12 mouse cellular contexts compared by ENCODE assay signal in the genomic region with DNA sequence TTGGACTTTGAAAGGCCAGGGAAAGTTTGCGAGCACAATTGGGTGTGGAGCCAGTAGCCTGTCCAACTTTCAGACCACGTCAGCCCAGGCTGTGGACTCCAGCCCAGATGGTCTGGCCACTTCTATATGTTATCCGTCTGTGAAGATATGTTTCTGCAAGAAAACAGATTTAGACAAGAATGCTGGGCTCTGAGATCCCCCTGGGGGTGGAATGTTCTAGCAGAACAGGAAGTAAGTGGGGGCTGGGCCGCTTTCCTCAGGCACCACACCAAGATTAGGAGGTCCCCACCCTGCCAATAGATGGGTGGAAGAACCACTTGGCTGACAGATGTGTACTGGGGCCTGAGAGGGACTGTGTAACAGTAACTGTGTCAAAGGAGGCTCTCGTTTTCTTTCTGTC. TPM values are rescaled to one million over a fixed set of nuclear protein-coding genes. Genes with fewer than 3 reads are reported as not detected.
DNase-seq lines count a peak whose midpoint lies in the region; ATAC-seq lines count a peak whose summit lies in the region.
"Had no signal": no experiment of that assay in that cellular context is flagged by ENCODE, and none has a peak within 500 bp of the region (broad histone marks: within the 10 kb centered on the region; RNA-seq: fewer than 3 reads in every experiment).

No protein-coding gene starts in this region.

- H3K36me3 ChIP-seq in forebrain, embryonic 10.5 days (replicated peaks), result no peaks in the 10 kb centered on the region
- H3K36me3 ChIP-seq in forebrain, embryonic 16.5 days (ENCODE audit: control insufficient read depth, insufficient read depth), result no peaks in the 10 kb centered on the region
- H3K36me3 ChIP-seq in intestine, embryonic 16.5 days (ENCODE audit: control insufficient read depth, insufficient read depth, low read length), result no peaks in the 10 kb centered on the region
- H3K36me3 ChIP-seq in stomach, embryonic 14.5 days (ENCODE audit: control insufficient read depth, insufficient read depth, low read length), result no peaks in the 10 kb centered on the region
- no peaks in the 10 kb centered on the region for H3K36me3 ChIP-seq in hindbrain, embryonic 16.5 days (ENCODE audit: control insufficient read depth, insufficient read depth, low read length)
- H3K36me3 ChIP-seq: hindbrain, embryonic 15.5 days; liver, embryonic 13.5 days had no signal

- 0 out of 2 replicates have a peak overlapping the region, but pooled peaks have one; percentile 8 for H3K27ac ChIP-seq in forebrain, embryonic 10.5 days
- H3K27ac ChIP-seq in forebrain, embryonic 16.5 days (ENCODE audit: low read length), result no peak overlapping the region
- peak overlapping the region; percentile 78 for H3K27ac ChIP-seq in intestine, embryonic 16.5 days (ENCODE audit: low read length)
- peak overlapping the region; percentile 75; the same call in 1 of the 2 replicates for H3K27ac ChIP-seq in stomach, embryonic 14.5 days (ENCODE audit: low read length)
- H3K27ac ChIP-seq in hindbrain, embryonic 16.5 days (ENCODE audit: low read depth, low read length), result no peak overlapping the region
- H3K27ac ChIP-seq: hindbrain, embryonic 15.5 days; liver, embryonic 13.5 days had no signal

- H3K9ac ChIP-seq in forebrain, embryonic 16.5 days (replicated peaks; ENCODE audit: low read depth, low read length), result no peak overlapping the region
- H3K9ac ChIP-seq in intestine, embryonic 16.5 days (ENCODE audit: low read depth, low read length), result no peak overlapping the region
- no peak overlapping the region for H3K9ac ChIP-seq in stomach, embryonic 14.5 days (replicated peaks; ENCODE audit: low read depth, low read length)
- H3K9ac ChIP-seq in hindbrain, embryonic 16.5 days (ENCODE audit: low read depth, low read length), result no peak overlapping the region
- H3K9ac ChIP-seq: hindbrain, embryonic 15.5 days; liver, embryonic 13.5 days had no signal

- 78% methylated on average over 5 of the region's 5 CpGs for WGBS in forebrain, embryonic 10.5 days
- WGBS in forebrain, embryonic 16.5 days, result 89% methylated on average over 5 of the region's 5 CpGs
- WGBS in intestine, embryonic 16.5 days, result 42% methylated on average over 5 of the region's 5 CpGs
- WGBS in stomach, embryonic 14.5 days, result 40% methylated on average over 5 of the region's 5 CpGs
- WGBS in hindbrain, embryonic 16.5 days, result 85% methylated on average over 5 of the region's 5 CpGs

- ATAC-seq in forebrain, embryonic 16.5 days, result no peak
- ATAC-seq in intestine, embryonic 16.5 days, result peak; percentile 76
- ATAC-seq in stomach, embryonic 14.5 days (ENCODE audit: insufficient number of reproducible peaks, insufficient read depth, low FRiP score, low read depth), result peak; percentile 33; the same call in 1 of the 2 replicates
- ATAC-seq in hindbrain, embryonic 16.5 days, result no peak

- no peak overlapping the region for H3K4me3 ChIP-seq in forebrain, embryonic 10.5 days
- H3K4me3 ChIP-seq in forebrain, embryonic 16.5 days (replicated peaks; ENCODE audit: low read length), result no peak overlapping the region
- H3K4me3 ChIP-seq in intestine, embryonic 16.5 days (ENCODE audit: low read length), result no peak overlapping the region
- H3K4me3 ChIP-seq in stomach, embryonic 14.5 days (ENCODE audit: low read depth, low read length), result no peak overlapping the region
- no peak overlapping the region for H3K4me3 ChIP-seq in hindbrain, embryonic 16.5 days (ENCODE audit: low read length)
- H3K4me3 ChIP-seq: hindbrain, embryonic 15.5 days; liver, embryonic 13.5 days had no signal

- H3K27me3 ChIP-seq in forebrain, embryonic 10.5 days (ENCODE audit: poor library complexity, severe bottlenecking), result no peaks in the 10 kb centered on the region
- no peaks in the 10 kb centered on the region for H3K27me3 ChIP-seq in forebrain, embryonic 16.5 days (replicated peaks; ENCODE audit: control insufficient read depth, insufficient read depth, low read length)
- no peaks in the 10 kb centered on the region for H3K27me3 ChIP-seq in intestine, embryonic 16.5 days (replicated peaks; ENCODE audit: control insufficient read depth, insufficient read depth, low read length)
- H3K27me3 ChIP-seq in stomach, embryonic 14.5 days (ENCODE audit: control insufficient read depth, insufficient read depth, low read length), result no peaks in the 10 kb centered on the region
- H3K27me3 ChIP-seq in hindbrain, embryonic 16.5 days (replicated peaks; ENCODE audit: control insufficient read depth, insufficient read depth, low read length), result no peaks in the 10 kb centered on the region
- H3K27me3 ChIP-seq: hindbrain, embryonic 15.5 days; liver, embryonic 13.5 days had no signal

- H3K4me2 ChIP-seq in forebrain, embryonic 16.5 days (ENCODE audit: low read length), result no peak overlapping the region
- H3K4me2 ChIP-seq in intestine, embryonic 16.5 days (ENCODE audit: low read depth, low read length), result no peak overlapping the region
- H3K4me2 ChIP-seq in stomach, embryonic 14.5 days (replicated peaks; ENCODE audit: low read depth, low read length), result no peak overlapping the region
- no peak overlapping the region for H3K4me2 ChIP-seq in hindbrain, embryonic 16.5 days (ENCODE audit: low read length)
- H3K4me2 ChIP-seq: hindbrain, embryonic 15.5 days; liver, embryonic 13.5 days had no signal

- H3K4me1 ChIP-seq in forebrain, embryonic 10.5 days, result peaks cover 3% of the 10 kb centered on the region; the same call in 1 of the 2 replicates
- no peaks in the 10 kb centered on the region for H3K4me1 ChIP-seq in forebrain, embryonic 16.5 days (replicated peaks; ENCODE audit: control insufficient read depth, insufficient read depth, low read length)
- H3K4me1 ChIP-seq in intestine, embryonic 16.5 days (ENCODE audit: control insufficient read depth, insufficient read depth, low read length), result no peaks in the 10 kb centered on the region
- H3K4me1 ChIP-seq in stomach, embryonic 14.5 days (ENCODE audit: control insufficient read depth, insufficient read depth, low read length), result 0 out of 2 replicates have a peak, but pooled peaks cover 4% of the 10 kb centered on the region
- H3K4me1 ChIP-seq in hindbrain, embryonic 16.5 days (ENCODE audit: control insufficient read depth, insufficient read depth, low read depth, low read length), result no peaks in the 10 kb centered on the region
- H3K4me1 ChIP-seq: hindbrain, embryonic 15.5 days had no signal

- no peak for DNase-seq in forebrain, embryonic 10.5 days (ENCODE audit: extremely low spot score, low spot score)
- DNase-seq in heart, adult 11 months, result peak; percentile 99
- no peak for DNase-seq in embryo, embryonic 10 days (ENCODE audit: low spot score)
- no peak for DNase-seq in retina, embryonic 14.5 days (ENCODE audit: low spot score)
- DNase-seq: adrenal gland, adult 8-10 months; embryo, embryonic 11 days; liver, embryonic 13.5 days had no signal

- no peaks in the 10 kb centered on the region for H3K9me3 ChIP-seq in forebrain, embryonic 10.5 days
- no peaks in the 10 kb centered on the region for H3K9me3 ChIP-seq in forebrain, embryonic 16.5 days (ENCODE audit: control insufficient read depth, low read length)
- no peaks in the 10 kb centered on the region for H3K9me3 ChIP-seq in intestine, embryonic 16.5 days (ENCODE audit: control insufficient read depth, low read length)
- no peaks in the 10 kb centered on the region for H3K9me3 ChIP-seq in stomach, embryonic 14.5 days (ENCODE audit: control insufficient read depth, low read depth, low read length)
- H3K9me3 ChIP-seq in hindbrain, embryonic 16.5 days (ENCODE audit: control insufficient read depth, low read length), result no peaks in the 10 kb centered on the region
- H3K9me3 ChIP-seq: hindbrain, embryonic 15.5 days; liver, embryonic 13.5 days had no signal

RNA-seq across cellular contexts. Expression of a gene that starts 37.8 kb away (rescaled TPM):
- polyA plus RNA-seq in forebrain, embryonic 10.5 days (2016; fragmentation: Nextera tagmentation; extraction: Ambion mirVana), result 11.0 and 11.1 TPM in 2 replicates
- polyA plus RNA-seq in forebrain, embryonic 16.5 days (2015; fragmentation: Nextera tagmentation; extraction: Ambion mirVana), result 4.8 and 8.7 TPM in 2 replicates
- 78.1 and 80.5 TPM in 2 replicates for polyA plus RNA-seq in intestine, embryonic 16.5 days (2015; fragmentation: Nextera tagmentation; extraction: Ambion mirVana)
- polyA plus RNA-seq in stomach, embryonic 14.5 days (2014; fragmentation: Nextera tagmentation; extraction: Ambion mirVana), result 160 and 167 TPM in 2 replicates
- 9.2 and 13.5 TPM in 2 replicates for polyA plus RNA-seq in hindbrain, embryonic 16.5 days (2015; fragmentation: Nextera tagmentation; extraction: Ambion mirVana)

Comparison
In these comparisons a context has a peak if more than half of its experiments do, and no peak if none do; other contexts are left out.
1. H3K27ac ChIP-seq: peak in forebrain, embryonic 10.5 days (single experiment), intestine, embryonic 16.5 days (single experiment) and stomach, embryonic 14.5 days (single experiment); none in forebrain, embryonic 16.5 days (single experiment) and hindbrain, embryonic 16.5 days (single experiment).
2. ATAC-seq: peak in intestine, embryonic 16.5 days (single experiment) and stomach, embryonic 14.5 days (single experiment); none in forebrain, embryonic 16.5 days (single experiment) and hindbrain, embryonic 16.5 days (single experiment).